Mouse (Mus musculus) gastrocnemius, adult 8-10 months (tissue): ENCODE results near the gene Lamb1. TPM values are rescaled to one million over a fixed set of nuclear protein-coding genes. Genes with fewer than 3 reads are reported as not detected.

ENCODE experiments used
- DNase-seq, 2 experiments: peaks; one replicate each; pipeline ENCODE4 v3.0.0; 2022; ENCODE audit warnings: low spot score in 2 of 2
- total RNA-seq, 4 experiments: library from RNA; stranded (reverse); gene quantifications; 2 replicates each; pipeline ENCODE4 v1.2.4; 2022

Gene Lamb1
- total RNA-seq, 4 experiments from 2014 or later, result 6.6 to 10.9 (median 9.1) TPM

GRCm38 (mm10) chr12:31283131-31283530 is 18.1 kb downstream of the Lamb1 start:
- no peak for DNase-seq

GRCm38 (mm10) chr12:31283617-31284136 is 18.6 kb downstream of the Lamb1 start:
- DNase-seq, result no peak

- DNase-seq, result no peak
These were observed 24.0 kb downstream of the Lamb1 start for GRCm38 (mm10) chr12:31289046-31289445.

- no peak for DNase-seq
These were observed 25.9 kb downstream of the Lamb1 start for GRCm38 (mm10) chr12:31290951-31291350.

- no peak for DNase-seq
These were observed 28.5 kb downstream of the Lamb1 start for GRCm38 (mm10) chr12:31293361-31294142.

- no peak for DNase-seq
These were observed 29.5 kb downstream of the Lamb1 start for GRCm38 (mm10) chr12:31294526-31294925.

GRCm38 (mm10) chr12:31294996-31295395 is 30.0 kb downstream of the Lamb1 start:
- DNase-seq, result no peak

- DNase-seq, result no peak
These were observed 30.5 kb downstream of the Lamb1 start for GRCm38 (mm10) chr12:31295505-31295904.

GRCm38 (mm10) chr12:31296097-31296496 is 31.1 kb downstream of the Lamb1 start:
- no peak for DNase-seq

- DNase-seq, result no peak
These were observed 33.1 kb downstream of the Lamb1 start for GRCm38 (mm10) chr12:31298122-31298521.

- no peak for DNase-seq
These were observed 33.5 kb downstream of the Lamb1 start for GRCm38 (mm10) chr12:31298530-31298929.

GRCm38 (mm10) chr12:31299126-31299525 is 34.1 kb downstream of the Lamb1 start:
- no peak for DNase-seq

GRCm38 (mm10) chr12:31299676-31300197 is 34.7 kb downstream of the Lamb1 start:
- no peak for DNase-seq

GRCm38 (mm10) chr12:31300276-31300675 is 35.2 kb downstream of the Lamb1 start:
- no peak for DNase-seq

- no peak for DNase-seq
These were observed 37.2 kb downstream of the Lamb1 start for GRCm38 (mm10) chr12:31302266-31302665.

- no peak for DNase-seq
These were observed 37.9 kb downstream of the Lamb1 start for GRCm38 (mm10) chr12:31302766-31303511.

- no peak for DNase-seq
These were observed 41.1 kb downstream of the Lamb1 start for GRCm38 (mm10) chr12:31306075-31306675.

- no peak for DNase-seq
These were observed 42.0 kb downstream of the Lamb1 start for GRCm38 (mm10) chr12:31307011-31307410.

GRCm38 (mm10) chr12:31307756-31308155 is 42.7 kb downstream of the Lamb1 start:
- DNase-seq, result no peak

- DNase-seq, result no peak
These were observed 45.7 kb downstream of the Lamb1 start for GRCm38 (mm10) chr12:31310687-31311086.

GRCm38 (mm10) chr12:31311671-31312265 is 46.7 kb downstream of the Lamb1 start:
- no peak for DNase-seq
